Mouse (Mus musculus): Measurements from ENCODE around the gene Cdc42se2. TPM values are rescaled to one million over a fixed set of nuclear protein-coding genes. Genes with fewer than 3 reads are reported as not detected.

Gene Cdc42se2
- polyA plus RNA-seq, 1 experiment from 2014 or later: 56.3 TPM

GRCm38 (mm10) chr11:54727327-54727901 lies 60.1 kb downstream of the Cdc42se2 start:
- H3K4me3 ChIP-seq (ENCODE audit: low read depth, low read length): no peak overlapping the region
- H3K27ac ChIP-seq (ENCODE audit: low read length): peak overlapping the region; percentile 63
- no peak overlapping the region for H3K4me2 ChIP-seq (replicated peaks; ENCODE audit: low read depth, low read length)
- DNase-seq (ENCODE audit: low spot score): peak; percentile 80
- 36% methylated on average over 5 of the region's 5 CpGs for WGBS
- peak; percentile 90 for ATAC-seq
- TF ChIP-seq EP300 (IDR thresholded peaks at IDR 0.05) (peak; percentile 90), CTCF (IDR thresholded peaks at IDR 0.05) (peak; percentile 57)
- H3K9me3 ChIP-seq (ENCODE audit: low read length): no peaks in the 10 kb centered on the region
- H3K36me3 ChIP-seq (ENCODE audit: insufficient read depth, low read length): peaks cover 4% of the 10 kb centered on the region; the same call in 1 of the 2 replicates
- H3K27me3 ChIP-seq (replicated peaks; ENCODE audit: insufficient read depth, low read length): no peaks in the 10 kb centered on the region
- H3K9ac ChIP-seq (replicated peaks; ENCODE audit: low read depth): no peak overlapping the region
- H3K4me1 ChIP-seq (ENCODE audit: insufficient read depth, low read depth, low read length): no peaks in the 10 kb centered on the region

DNA sequence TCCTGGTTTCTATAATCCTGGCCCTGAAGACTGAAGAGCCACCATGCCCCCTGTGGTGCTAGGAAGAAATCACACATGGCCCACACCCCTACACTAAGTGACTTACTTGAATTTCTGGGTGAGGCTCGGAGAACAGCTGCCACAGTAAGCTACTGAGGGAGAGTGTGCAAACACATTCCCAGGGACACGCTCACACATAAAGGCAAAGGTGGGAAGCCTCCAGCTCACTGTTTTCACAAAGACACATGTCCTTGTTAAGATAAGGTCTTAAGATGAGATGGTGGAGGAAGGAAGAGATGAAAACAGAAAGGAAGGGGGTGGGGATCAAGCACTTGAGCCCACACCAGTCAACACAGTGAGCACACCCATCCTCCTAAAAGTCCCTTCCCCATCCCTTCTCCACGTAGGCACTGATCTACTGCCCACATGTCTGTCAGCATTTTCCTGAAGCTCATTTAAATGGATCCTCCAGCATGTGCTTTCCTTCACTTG lies 60.9 kb downstream of the Cdc42se2 start:
- peak; percentile 73 for ATAC-seq
- Histone ChIP-seq H3K9ac (replicated peaks; ENCODE audit: low read depth) (no peak overlapping the region), H3K4me2 (replicated peaks; ENCODE audit: low read depth, low read length) (no peak overlapping the region), H3K27me3 (replicated peaks; ENCODE audit: insufficient read depth, low read length) (no peaks in the 10 kb centered on the region), H3K4me1 (ENCODE audit: insufficient read depth, low read depth, low read length) (no peaks in the 10 kb centered on the region), H3K36me3 (ENCODE audit: insufficient read depth, low read length) (peaks cover 11% of the 10 kb centered on the region; the same call in 1 of the 2 replicates), H3K9me3 (ENCODE audit: low read length) (no peaks in the 10 kb centered on the region), H3K27ac (ENCODE audit: low read length) (peak overlapping the region; percentile 63), H3K4me3 (ENCODE audit: low read depth, low read length) (no peak overlapping the region)
- TF ChIP-seq CTCF (IDR thresholded peaks at IDR 0.05) (peak; percentile 54), EP300 (IDR thresholded peaks at IDR 0.05) (peak; percentile 33; the same call in 1 of the 2 replicates)
- peak; percentile 75 for DNase-seq (ENCODE audit: low spot score)
- WGBS: 54% methylated on average over 3 of the region's 3 CpGs

DNA sequence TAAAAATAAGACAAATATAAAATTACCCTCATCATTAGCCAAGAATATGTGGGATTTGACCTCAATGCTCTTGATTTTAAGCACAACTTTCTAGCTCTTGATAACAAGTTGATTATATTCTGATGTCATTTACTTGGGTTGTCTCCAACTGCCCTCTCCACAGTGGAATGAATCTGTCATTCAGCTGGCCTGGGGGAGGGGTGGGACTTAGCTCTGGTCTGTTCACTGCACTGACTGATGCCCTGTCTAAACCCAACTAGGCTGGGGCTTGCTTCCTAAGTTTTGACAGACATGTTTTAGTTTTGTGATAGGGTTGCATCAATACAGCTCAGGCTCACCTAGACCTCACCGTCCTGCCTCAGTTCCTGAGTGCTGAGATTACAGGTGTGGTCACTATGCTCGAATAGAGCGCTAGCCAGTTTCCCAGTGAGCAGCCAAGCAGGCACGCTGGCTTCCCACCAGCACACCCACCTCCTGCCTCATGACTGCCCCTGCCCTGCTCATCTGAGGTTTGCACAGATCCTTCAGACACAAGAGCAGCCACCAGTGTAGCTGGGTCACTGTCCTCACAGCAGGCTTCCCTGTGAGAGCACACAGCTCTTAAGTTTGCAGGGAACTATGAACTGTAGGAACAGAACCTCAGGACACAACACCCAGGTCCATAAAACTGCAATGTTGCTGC lies 63.0 kb downstream of the Cdc42se2 start:
- Histone ChIP-seq H3K36me3 (ENCODE audit: insufficient read depth, low read length) (peaks cover 11% of the 10 kb centered on the region; the same call in 1 of the 2 replicates), H3K27ac (ENCODE audit: low read length) (no peak overlapping the region), H3K9ac (replicated peaks; ENCODE audit: low read depth) (no peak overlapping the region), H3K4me2 (replicated peaks; ENCODE audit: low read depth, low read length) (no peak overlapping the region), H3K9me3 (ENCODE audit: low read length) (no peaks in the 10 kb centered on the region), H3K27me3 (replicated peaks; ENCODE audit: insufficient read depth, low read length) (no peaks in the 10 kb centered on the region), H3K4me1 (ENCODE audit: insufficient read depth, low read depth, low read length) (no peaks in the 10 kb centered on the region), H3K4me3 (ENCODE audit: low read depth, low read length) (no peak overlapping the region)
- no peak for TF ChIP-seq EP300 (IDR thresholded peaks at IDR 0.05)
- TF ChIP-seq CTCF (IDR thresholded peaks at IDR 0.05): no peak
- DNase-seq (ENCODE audit: low spot score) (peak; percentile 61), ATAC-seq (peak; percentile 36; the same call in 1 of the 2 replicates)
- 76% methylated on average over 4 of the region's 4 CpGs for WGBS

DNA sequence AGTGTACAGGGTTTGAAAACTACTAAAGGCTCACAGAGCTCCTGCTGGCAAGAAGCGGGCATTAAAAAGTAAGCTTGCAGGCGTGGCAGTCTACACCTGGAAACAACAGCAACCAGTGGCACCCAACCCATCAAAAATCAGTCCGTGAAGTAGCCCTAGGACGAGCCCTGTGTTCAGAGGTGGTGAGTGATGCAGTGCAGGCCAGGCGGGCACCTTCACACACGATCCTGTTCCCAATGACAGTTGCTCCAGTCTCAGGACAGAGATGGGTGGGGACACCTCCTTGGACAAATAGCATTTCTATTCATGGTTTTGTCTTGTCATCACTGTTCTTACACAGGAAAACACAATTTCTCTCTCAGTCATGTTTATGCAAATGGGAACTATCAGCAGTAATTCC lies 65.4 kb downstream of the Cdc42se2 start:
- Histone ChIP-seq H3K36me3 (ENCODE audit: insufficient read depth, low read length) (peaks cover 16% of the 10 kb centered on the region), H3K4me1 (ENCODE audit: insufficient read depth, low read depth, low read length) (no peaks in the 10 kb centered on the region), H3K27ac (ENCODE audit: low read length) (no peak overlapping the region), H3K9me3 (ENCODE audit: low read length) (no peaks in the 10 kb centered on the region), H3K4me2 (replicated peaks; ENCODE audit: low read depth, low read length) (no peak overlapping the region), H3K9ac (replicated peaks; ENCODE audit: low read depth) (no peak overlapping the region), H3K4me3 (ENCODE audit: low read depth, low read length) (no peak overlapping the region), H3K27me3 (replicated peaks; ENCODE audit: insufficient read depth, low read length) (no peaks in the 10 kb centered on the region)
- DNase-seq (ENCODE audit: low spot score) (no peak), ATAC-seq (no peak)
- WGBS: 87% methylated on average over 6 of the region's 6 CpGs
- TF ChIP-seq EP300 (IDR thresholded peaks at IDR 0.05) (no peak), CTCF (IDR thresholded peaks at IDR 0.05) (no peak)

- H3K4me2 ChIP-seq (replicated peaks; ENCODE audit: low read depth, low read length): no peak overlapping the region
- ATAC-seq: no peak
- no peak overlapping the region for H3K9ac ChIP-seq (replicated peaks; ENCODE audit: low read depth)
- no peak for TF ChIP-seq EP300 (IDR thresholded peaks at IDR 0.05)
- no peak for TF ChIP-seq CTCF (IDR thresholded peaks at IDR 0.05)
- no peak for DNase-seq (ENCODE audit: low spot score)
- peaks cover 25% of the 10 kb centered on the region for H3K36me3 ChIP-seq (ENCODE audit: insufficient read depth, low read length)
- H3K9me3 ChIP-seq (ENCODE audit: low read length): no peaks in the 10 kb centered on the region
- no peaks in the 10 kb centered on the region for H3K4me1 ChIP-seq (ENCODE audit: insufficient read depth, low read depth, low read length)
- H3K4me3 ChIP-seq (ENCODE audit: low read depth, low read length): no peak overlapping the region
- WGBS: 89% methylated on average over 3 of the region's 3 CpGs
- H3K27ac ChIP-seq (ENCODE audit: low read length): no peak overlapping the region
- no peaks in the 10 kb centered on the region for H3K27me3 ChIP-seq (replicated peaks; ENCODE audit: insufficient read depth, low read length)
These were observed 68.9 kb downstream of the Cdc42se2 start for GRCm38 (mm10) chr11:54718601-54719000.

- peaks cover 22% of the 10 kb centered on the region for H3K36me3 ChIP-seq (ENCODE audit: insufficient read depth, low read length)
- no peaks in the 10 kb centered on the region for H3K4me1 ChIP-seq (ENCODE audit: insufficient read depth, low read depth, low read length)
- no peak overlapping the region for H3K9ac ChIP-seq (replicated peaks; ENCODE audit: low read depth)
- no peaks in the 10 kb centered on the region for H3K9me3 ChIP-seq (ENCODE audit: low read length)
- H3K4me3 ChIP-seq (ENCODE audit: low read depth, low read length): no peak overlapping the region
- no peaks in the 10 kb centered on the region for H3K27me3 ChIP-seq (replicated peaks; ENCODE audit: insufficient read depth, low read length)
- ATAC-seq: no peak
- no peak for DNase-seq (ENCODE audit: low spot score)
- WGBS: 88% methylated on average over 3 of the region's 3 CpGs
- TF ChIP-seq EP300 (IDR thresholded peaks at IDR 0.05) (no peak), CTCF (IDR thresholded peaks at IDR 0.05) (no peak)
- no peak overlapping the region for H3K4me2 ChIP-seq (replicated peaks; ENCODE audit: low read depth, low read length)
- H3K27ac ChIP-seq (ENCODE audit: low read length): no peak overlapping the region
These were observed 69.6 kb downstream of the Cdc42se2 start for GRCm38 (mm10) chr11:54717893-54718292.
